Mouse (Mus musculus) layer of hippocampus, adult 9-11 months (tissue): ENCODE data around the gene Fer.

ENCODE experiments used
- DNase-seq: peaks from one replicate; pipeline ENCODE4 v3.0.0; 2022

Fer gene

GRCm38 (mm10) chr17:64096811-64097210 is 233.9 kb downstream of the Fer start:
- DNase-seq, result no peak

- no peak for DNase-seq
Measured at GRCm38 (mm10) chr17:64097788-64098359, 235.0 kb downstream of the Fer start.

GRCm38 (mm10) chr17:64099395-64100171 is 236.7 kb downstream of the Fer start:
- DNase-seq, result no peak

- DNase-seq, result no peak
Measured at GRCm38 (mm10) chr17:64100172-64100510, 237.3 kb downstream of the Fer start.

GRCm38 (mm10) chr17:64108773-64109172 is 245.9 kb downstream of the Fer start:
- no peak for DNase-seq

GRCm38 (mm10) chr17:64109871-64110270 is 247.0 kb downstream of the Fer start:
- DNase-seq, result no peak

- DNase-seq, result no peak
Measured at GRCm38 (mm10) chr17:64113625-64114024, 250.8 kb downstream of the Fer start.

GRCm38 (mm10) chr17:64116762-64117161 is 253.9 kb downstream of the Fer start:
- no peak for DNase-seq

GRCm38 (mm10) chr17:64119697-64120288 is 256.9 kb downstream of the Fer start:
- no peak for DNase-seq

GRCm38 (mm10) chr17:64122556-64122955 is 259.7 kb downstream of the Fer start:
- no peak for DNase-seq

GRCm38 (mm10) chr17:64123732-64124131 is 260.9 kb downstream of the Fer start:
- no peak for DNase-seq

GRCm38 (mm10) chr17:64126904-64127303 is 264.0 kb downstream of the Fer start:
- DNase-seq, result no peak

GRCm38 (mm10) chr17:64129750-64130149 is 266.9 kb downstream of the Fer start:
- no peak for DNase-seq

GRCm38 (mm10) chr17:64130356-64130755 is 267.5 kb downstream of the Fer start:
- peak; percentile 77 for DNase-seq

GRCm38 (mm10) chr17:64132183-64132582 is 269.3 kb downstream of the Fer start:
- DNase-seq, result no peak

GRCm38 (mm10) chr17:64135941-64136650 is 273.2 kb downstream of the Fer start:
- no peak for DNase-seq

- DNase-seq, result no peak
Measured at GRCm38 (mm10) chr17:64138036-64138717, 275.3 kb downstream of the Fer start.

GRCm38 (mm10) chr17:64139231-64139915 is 276.5 kb downstream of the Fer start:
- no peak for DNase-seq

- no peak for DNase-seq
Measured at GRCm38 (mm10) chr17:64140063-64140850, 277.4 kb downstream of the Fer start.

- DNase-seq, result no peak
Measured at GRCm38 (mm10) chr17:64141856-64142255, 279.0 kb downstream of the Fer start.

GRCm38 (mm10) chr17:64146409-64146808 is 283.5 kb downstream of the Fer start:
- no peak for DNase-seq

GRCm38 (mm10) chr17:64150717-64151116 is 287.9 kb downstream of the Fer start:
- no peak for DNase-seq
